Mouse (Mus musculus): Measurements from ENCODE around the gene Vmn1r221. TPM values are rescaled to one million over a fixed set of nuclear protein-coding genes. Genes with fewer than 3 reads are reported as not detected.
"Not testable (repeated sequence)": the region's sequence is repeated elsewhere in the genome, so short reads cannot be mapped to it uniquely, and the experiment has no call there.

The Vmn1r221 gene
- polyA plus RNA-seq (2012; ENCODE audit: insufficient read depth, insufficient read length, missing spikeins), result 0.09 and 0.13 TPM in 2 replicates

DNA sequence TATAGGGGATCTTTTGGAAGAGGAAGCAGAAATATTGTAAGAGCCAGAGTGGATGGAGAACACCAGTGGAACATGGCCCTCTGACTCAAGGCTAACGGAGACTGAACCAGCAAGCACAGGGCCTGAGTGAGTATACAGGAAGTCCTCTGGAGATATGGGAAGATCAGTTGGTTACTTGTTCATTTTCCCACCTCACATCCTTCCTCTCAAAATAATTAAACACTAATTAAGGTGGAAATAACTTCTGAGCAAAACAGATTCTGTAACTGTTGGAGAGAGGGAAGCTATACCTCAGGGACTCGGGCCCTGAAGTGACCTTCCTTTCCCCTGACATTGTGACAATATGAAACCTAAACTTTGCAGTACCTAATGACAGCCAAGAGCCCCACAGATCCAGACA lies at the start of gene Vmn1r221:
Vmn1r221 (plus strand) TSS at position 301 of the 400 bp plus-strand sequence.
- not testable (repeated sequence) for H3K27ac ChIP-seq (ENCODE audit: insufficient read depth, low read depth, low read length); H3K4me3 ChIP-seq (ENCODE audit: insufficient read depth, low read length); H3K4me1 ChIP-seq (ENCODE audit: control insufficient read depth, insufficient read depth, low read length)

- not testable (repeated sequence) for H3K4me3 ChIP-seq (ENCODE audit: insufficient read depth, low read length); H3K4me1 ChIP-seq (ENCODE audit: control insufficient read depth, insufficient read depth, low read length); H3K27ac ChIP-seq (ENCODE audit: insufficient read depth, low read depth, low read length)
These were observed 47.5 kb upstream of the Vmn1r221 start for GRCm38 (mm10) chr13:23166471-23166870.

DNA sequence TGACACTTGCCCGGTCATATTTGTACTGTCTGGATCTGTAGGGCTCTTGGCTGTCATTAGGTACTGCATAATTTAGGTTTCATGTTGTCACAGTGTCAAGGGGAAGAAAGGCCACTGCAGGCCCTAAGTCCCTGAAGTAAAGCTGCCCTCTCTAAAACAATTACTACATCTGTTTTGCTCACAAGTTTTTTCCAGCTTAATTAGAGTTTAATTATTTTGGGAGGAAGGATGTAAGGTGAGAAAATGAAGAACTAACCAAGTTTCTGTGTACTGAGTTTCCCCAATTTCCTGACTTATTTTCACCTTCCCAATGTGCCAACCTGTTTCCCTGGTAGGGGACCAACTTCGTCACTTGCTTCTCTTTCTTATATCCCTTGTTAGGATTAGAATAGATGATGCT lies 26.1 kb upstream of the Vmn1r221 start, which contains the start of gene Vmn1r220:
Vmn1r220 (minus strand) TSS at position 101 of the 400 bp plus-strand sequence.
- no peaks in the 10 kb centered on the region for H3K4me1 ChIP-seq (ENCODE audit: control insufficient read depth, insufficient read depth, low read length)
- no peak for TF ChIP-seq POLR2A (IDR thresholded peaks at IDR 0.05; ENCODE audit: borderline replicate concordance, low read depth, low read length)
- TF ChIP-seq CTCF (IDR thresholded peaks at IDR 0.05; ENCODE audit: low read depth, low read length), result no peak
- H3K4me3 ChIP-seq (ENCODE audit: insufficient read depth, low read length), result no peak within 1 kb of the TSS
- H3K27ac ChIP-seq (ENCODE audit: insufficient read depth, low read depth, low read length), result no peak within 1 kb of the TSS

DNA sequence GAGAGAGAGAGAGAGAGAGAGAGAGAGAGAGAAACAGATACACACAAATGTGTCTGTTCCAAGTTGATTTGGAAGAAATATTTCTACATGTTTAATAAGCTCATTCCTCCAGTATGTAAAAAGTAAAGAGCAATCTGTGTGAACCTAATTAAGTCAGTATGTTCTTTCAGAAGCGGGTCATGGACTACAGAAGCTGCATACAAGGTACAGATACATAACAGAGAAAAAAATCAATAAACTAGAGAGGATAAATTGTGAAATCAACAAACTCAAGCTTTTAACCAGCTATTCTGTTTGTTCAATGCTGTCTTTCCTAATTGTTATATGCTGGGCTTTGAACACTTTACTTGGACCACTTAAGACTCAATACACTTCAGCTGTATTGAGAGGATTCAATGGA lies 10.0 kb upstream of the Vmn1r221 start:
- not testable (repeated sequence) for H3K27ac ChIP-seq (ENCODE audit: insufficient read depth, low read depth, low read length); H3K4me1 ChIP-seq (ENCODE audit: control insufficient read depth, insufficient read depth, low read length); H3K4me3 ChIP-seq (ENCODE audit: insufficient read depth, low read length)

- H3K4me1 ChIP-seq (ENCODE audit: control insufficient read depth, insufficient read depth, low read length); H3K4me3 ChIP-seq (ENCODE audit: insufficient read depth, low read length); H3K27ac ChIP-seq (ENCODE audit: insufficient read depth, low read depth, low read length): not testable (repeated sequence)
These were observed 21.9 kb downstream of the Vmn1r221 start, which contains the start of gene Vmn1r222 for GRCm38 (mm10) chr13:23235847-23236246. Gene Vmn1r222, minus strand, starts transcription at chr13:23235947.

DNA sequence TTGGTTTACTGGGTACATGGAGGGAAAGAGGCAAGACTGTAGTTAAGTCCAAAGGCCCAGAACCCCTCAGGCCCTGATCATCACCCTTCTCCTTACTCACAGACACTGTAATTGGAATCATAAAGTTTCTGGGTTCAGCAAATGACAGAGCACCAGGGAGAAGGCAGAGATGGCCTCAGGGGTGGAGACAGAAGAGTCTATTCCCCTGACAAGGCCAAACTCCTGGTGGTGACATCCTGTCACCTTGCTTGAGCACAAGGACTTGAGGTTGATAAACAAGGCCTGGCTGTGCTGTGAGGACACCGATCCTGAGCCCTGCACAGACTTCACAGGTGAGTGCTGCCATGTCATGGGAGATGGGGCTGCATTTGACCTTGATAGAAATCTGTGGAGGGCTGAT lies 32.9 kb downstream of the Vmn1r221 start, which contains the start of gene Vmn1r223:
Vmn1r223 (plus strand) TSS at position 301 of the 400 bp plus-strand sequence.
- H3K4me1 ChIP-seq (ENCODE audit: control insufficient read depth, insufficient read depth, low read length); H3K4me3 ChIP-seq (ENCODE audit: insufficient read depth, low read length); H3K27ac ChIP-seq (ENCODE audit: insufficient read depth, low read depth, low read length): not testable (repeated sequence)

DNA sequence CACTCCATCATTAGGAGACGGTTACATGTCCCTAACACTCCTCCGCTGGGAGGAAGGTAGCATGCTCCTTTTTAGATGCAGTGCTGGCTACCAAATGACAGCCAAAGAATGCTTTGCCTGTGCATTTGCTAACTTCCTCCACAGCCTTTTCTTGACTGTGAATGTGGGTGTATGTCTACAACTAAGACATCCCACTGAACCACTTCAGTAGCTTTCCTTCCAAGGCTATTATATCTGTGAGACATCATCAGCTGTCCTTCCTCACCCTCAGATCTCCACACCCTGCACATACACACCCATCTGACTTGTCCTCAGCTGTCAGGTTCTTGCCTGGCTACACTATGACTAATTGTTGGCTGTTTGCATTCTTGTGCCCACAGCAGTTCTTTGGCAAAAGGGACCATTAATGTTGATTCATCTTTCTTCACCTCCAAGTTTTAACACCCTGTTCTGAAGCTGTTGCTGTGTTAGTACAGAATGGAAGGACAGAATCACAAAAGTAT lies 44.7 kb downstream of the Vmn1r221 start:
- no peak for TF ChIP-seq CTCF (IDR thresholded peaks at IDR 0.05; ENCODE audit: low read depth, low read length)
- TF ChIP-seq POLR2A (IDR thresholded peaks at IDR 0.05; ENCODE audit: borderline replicate concordance, low read depth, low read length), result no peak
- Histone ChIP-seq H3K4me3 (ENCODE audit: insufficient read depth, low read length) (no peak overlapping the region), H3K27ac (ENCODE audit: insufficient read depth, low read depth, low read length) (no peak overlapping the region), H3K4me1 (ENCODE audit: control insufficient read depth, insufficient read depth, low read length) (no peaks in the 10 kb centered on the region)

- not testable (repeated sequence) for H3K4me3 ChIP-seq (ENCODE audit: insufficient read depth, low read length); H3K27ac ChIP-seq (ENCODE audit: insufficient read depth, low read depth, low read length); H3K4me1 ChIP-seq (ENCODE audit: control insufficient read depth, insufficient read depth, low read length)
These were observed 54.7 kb downstream of the Vmn1r221 start for GRCm38 (mm10) chr13:23268606-23269005.

DNA sequence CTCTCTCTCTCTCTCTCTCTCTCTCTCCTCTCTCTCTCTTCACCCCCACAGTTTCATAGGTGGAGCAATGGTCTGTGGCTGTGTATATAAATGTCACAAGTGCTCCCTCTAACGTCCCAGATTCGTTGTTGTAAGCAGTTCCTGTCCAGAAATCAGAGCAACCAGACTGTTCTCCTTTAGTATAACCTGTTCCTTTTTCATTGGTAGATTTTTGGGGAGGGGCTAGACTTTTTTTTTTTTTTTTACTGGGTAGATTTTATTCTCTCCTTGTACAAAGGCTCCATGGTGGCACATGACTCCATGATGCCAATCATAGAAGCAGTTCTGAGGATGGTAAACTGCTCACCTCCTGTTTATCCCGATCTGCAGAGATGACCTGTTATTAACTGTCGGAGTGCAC lies 55.2 kb downstream of the Vmn1r221 start:
- not testable (repeated sequence) for H3K27ac ChIP-seq (ENCODE audit: insufficient read depth, low read depth, low read length); H3K4me3 ChIP-seq (ENCODE audit: insufficient read depth, low read length); H3K4me1 ChIP-seq (ENCODE audit: control insufficient read depth, insufficient read depth, low read length)

- no peak for TF ChIP-seq CTCF (IDR thresholded peaks at IDR 0.05; ENCODE audit: low read depth, low read length)
- no peak for TF ChIP-seq POLR2A (IDR thresholded peaks at IDR 0.05; ENCODE audit: borderline replicate concordance, low read depth, low read length)
- peak overlapping the region; percentile 55 for H3K4me3 ChIP-seq (ENCODE audit: insufficient read depth, low read length)
- peaks cover 2% of the 10 kb centered on the region; the same call in 1 of the 2 replicates for H3K4me1 ChIP-seq (ENCODE audit: control insufficient read depth, insufficient read depth, low read length)
- H3K27ac ChIP-seq (ENCODE audit: insufficient read depth, low read depth, low read length), result no peak overlapping the region
These were observed 55.8 kb downstream of the Vmn1r221 start for GRCm38 (mm10) chr13:23269681-23270080.

GRCm38 (mm10) chr13:23270321-23271101 lies 56.6 kb downstream of the Vmn1r221 start:
- no peak for TF ChIP-seq CTCF (IDR thresholded peaks at IDR 0.05; ENCODE audit: low read depth, low read length)
- no peak for TF ChIP-seq POLR2A (IDR thresholded peaks at IDR 0.05; ENCODE audit: borderline replicate concordance, low read depth, low read length)
- no peak overlapping the region for H3K27ac ChIP-seq (ENCODE audit: insufficient read depth, low read depth, low read length)
- H3K4me3 ChIP-seq (ENCODE audit: insufficient read depth, low read length), result peak overlapping the region; percentile 55
- H3K4me1 ChIP-seq (ENCODE audit: control insufficient read depth, insufficient read depth, low read length), result peaks cover 2% of the 10 kb centered on the region; the same call in 1 of the 2 replicates

Other genes starting within 250 kb of the Vmn1r221 start
- not detected in 2 replicates for gene Vmn1r213, start 206.5 kb upstream of the Vmn1r221 start, polyA plus RNA-seq (2012; ENCODE audit: insufficient read depth, insufficient read length, missing spikeins)
- gene Vmn1r214, start 183.7 kb upstream of the Vmn1r221 start, polyA plus RNA-seq (2012; ENCODE audit: insufficient read depth, insufficient read length, missing spikeins), result not detected in 2 replicates
- not detected in 2 replicates for gene Vmn1r215, start 146.1 kb upstream of the Vmn1r221 start, polyA plus RNA-seq (2012; ENCODE audit: insufficient read depth, insufficient read length, missing spikeins)
- not detected in 2 replicates for gene Vmn1r217, start 95.9 kb upstream of the Vmn1r221 start, polyA plus RNA-seq (2012; ENCODE audit: insufficient read depth, insufficient read length, missing spikeins)
- gene Vmn1r218, start 81.0 kb upstream of the Vmn1r221 start, polyA plus RNA-seq (2012; ENCODE audit: insufficient read depth, insufficient read length, missing spikeins), result 0.07 and 0.16 TPM in 2 replicates
- gene Vmn1r219, start 54.8 kb upstream of the Vmn1r221 start, polyA plus RNA-seq (2012; ENCODE audit: insufficient read depth, insufficient read length, missing spikeins), result not detected in 2 replicates
- not detected in 2 replicates for gene Vmn1r220, start 26.2 kb upstream of the Vmn1r221 start, polyA plus RNA-seq (2012; ENCODE audit: insufficient read depth, insufficient read length, missing spikeins)
- not detected in 2 replicates for gene Vmn1r222, start 21.8 kb downstream of the Vmn1r221 start, polyA plus RNA-seq (2012; ENCODE audit: insufficient read depth, insufficient read length, missing spikeins)
- gene Vmn1r223, start 33.0 kb downstream of the Vmn1r221 start, polyA plus RNA-seq (2012; ENCODE audit: insufficient read depth, insufficient read length, missing spikeins), result not detected in 2 replicates
- gene Zfp322a, start 155.1 kb downstream of the Vmn1r221 start, polyA plus RNA-seq (2012; ENCODE audit: insufficient read depth, insufficient read length, missing spikeins), result 14.9 and 16.4 TPM in 2 replicates
- 4.8 and 4.9 TPM in 2 replicates for gene Abt1, start 209.7 kb downstream of the Vmn1r221 start, polyA plus RNA-seq (2012; ENCODE audit: insufficient read depth, insufficient read length, missing spikeins)